Mouse (Mus musculus): Measurements from ENCODE around the gene Hist1h4j.

Gene Hist1h4j

GRCm38 (mm10) chr13:21782361-21783254 is 47.7 kb downstream of the Hist1h4j start:
- DNase-seq: peak; percentile 57

GRCm38 (mm10) chr13:21783255-21783617 is 48.4 kb downstream of the Hist1h4j start, which contains the start of gene Hist1h3i:
Gene Hist1h3i (minus strand): TSS chr13:21783370.
- DNase-seq: peak; percentile 64

GRCm38 (mm10) chr13:21783734-21784161 is 48.9 kb downstream of the Hist1h4j start:
- DNase-seq: peak; percentile 47

- DNase-seq: no peak
These were observed 49.4 kb downstream of the Hist1h4j start for GRCm38 (mm10) chr13:21784311-21784710.
